Mouse (Mus musculus) forebrain, embryonic 15.5 days (tissue): ENCODE measurements at regions not wholly inside any gene's neighbourhood (a gene's known extent, or its start where the extent isn't known, plus 50 kb on each side); places are given as distances from the start of the nearest gene placed in this dataset.
"Not testable (repeated sequence)": the region's sequence is repeated elsewhere in the genome, so short reads cannot be mapped to it uniquely, and the experiment has no call there.

Experiments
- ATAC-seq: fragments of 200-750 bp; cut with Nextera tagmentation; replicated peaks from 2 replicates; pipeline ENCODE4 v1.8.0; 2017; ENCODE audit warnings: mild to moderate bottlenecking, moderate TSS enrichment, moderate library complexity
- H3K27ac ChIP-seq: fragments of 300-500 bp; sonication (generic); replicated peaks from 2 replicates; pipeline ENCODE4 v1.5.1; 2015; ENCODE audit warnings: mild to moderate bottlenecking, inconsistent platforms
- H3K27me3 ChIP-seq: fragments of 300-500 bp; sonication (generic); 2 replicates; pipeline ENCODE4 v1.6.1; 2015; ENCODE audit warnings: inconsistent platforms
- H3K36me3 ChIP-seq: fragments of 300-500 bp; sonication (generic); 2 replicates; pipeline ENCODE4 v1.6.1; 2015; ENCODE audit warnings: mild to moderate bottlenecking, inconsistent platforms
- H3K4me1 ChIP-seq: fragments of 300-500 bp; sonication (generic); 2 replicates; pipeline ENCODE4 v1.6.1; 2015; ENCODE audit warnings: inconsistent platforms
- H3K4me2 ChIP-seq: fragments of 300-500 bp; sonication (generic); replicated peaks from 2 replicates; pipeline ENCODE4 v1.6.1; 2015; ENCODE audit warnings: mild to moderate bottlenecking, inconsistent platforms
- H3K4me3 ChIP-seq: fragments of 300-500 bp; sonication (generic); 2 replicates; pipeline ENCODE4 v1.5.1; 2015; ENCODE audit warnings: mild to moderate bottlenecking, inconsistent platforms
- H3K9ac ChIP-seq: fragments of 300-500 bp; sonication (generic); replicated peaks from 2 replicates; pipeline ENCODE4 v1.6.1; 2015; ENCODE audit warnings: mild to moderate bottlenecking, inconsistent platforms
- H3K9me3 ChIP-seq: fragments of 300-500 bp; sonication (generic); 2 replicates; pipeline ENCODE4 v1.6.1; 2016; ENCODE audit warnings: inconsistent platforms
- WGBS: fragments of 180-500 bp; shearing (Covaris S2); methylation state at CpG from one replicate; pipeline ENCODE4 v1.1.7; 2015; ENCODE audit warnings: mixed read lengths; 5-methylcytosine and 5-hydroxymethylcytosine counted together

- no peak for ATAC-seq
- no peaks in the 10 kb centered on the region for H3K9me3 ChIP-seq
- H3K4me2 ChIP-seq, result no peak overlapping the region
- H3K36me3 ChIP-seq, result no peaks in the 10 kb centered on the region
- no peak overlapping the region for H3K27ac ChIP-seq
- H3K4me3 ChIP-seq, result no peak overlapping the region
- 82% methylated on average over 1 of the region's 1 CpGs for WGBS
- H3K9ac ChIP-seq, result no peak overlapping the region
- no peaks in the 10 kb centered on the region for H3K27me3 ChIP-seq
- no peaks in the 10 kb centered on the region for H3K4me1 ChIP-seq
These were observed 1685.5 kb upstream of the Dsel start for GRCm38 (mm10) chr1:113550172-113550571.

- ATAC-seq, result no peak
- no peak overlapping the region for H3K27ac ChIP-seq
These were observed 1675.3 kb upstream of the Dsel start for GRCm38 (mm10) chr1:113539981-113540380.

GRCm38 (mm10) chr1:113530553-113530952, 1665.8 kb upstream of the Dsel start:
- Histone ChIP-seq H3K4me2 (no peak overlapping the region), H3K9ac (no peak overlapping the region), H3K27me3 (no peaks in the 10 kb centered on the region), H3K4me1 (no peaks in the 10 kb centered on the region), H3K36me3 (no peaks in the 10 kb centered on the region), H3K4me3 (no peak overlapping the region), H3K9me3 (no peaks in the 10 kb centered on the region), H3K27ac (no peak overlapping the region)
- WGBS, result 91% methylated on average over 3 of the region's 3 CpGs
- no peak for ATAC-seq

More at GRCm38 (mm10) chr1:113539981-113540380, 1675.3 kb upstream of the Dsel start:
- Histone ChIP-seq H3K4me2 (no peak overlapping the region), H3K27me3 (no peaks in the 10 kb centered on the region), H3K4me1 (no peaks in the 10 kb centered on the region), H3K4me3 (no peak overlapping the region), H3K9ac (no peak overlapping the region), H3K36me3 (no peaks in the 10 kb centered on the region), H3K9me3 (no peaks in the 10 kb centered on the region)

- no peaks in the 10 kb centered on the region for H3K36me3 ChIP-seq
- ATAC-seq, result no peak
- no peaks in the 10 kb centered on the region for H3K4me1 ChIP-seq
- no peaks in the 10 kb centered on the region; the same call in 1 of the 2 replicates for H3K9me3 ChIP-seq
- 51% methylated on average over 2 of the region's 2 CpGs for WGBS
- no peak overlapping the region for H3K27ac ChIP-seq
- no peak overlapping the region for H3K4me3 ChIP-seq
- H3K27me3 ChIP-seq, result no peaks in the 10 kb centered on the region
- no peak overlapping the region for H3K9ac ChIP-seq
- H3K4me2 ChIP-seq, result no peak overlapping the region
These were observed 1631.3 kb upstream of the Dsel start for GRCm38 (mm10) chr1:113495987-113496386.

- no peak for ATAC-seq
- H3K9me3 ChIP-seq, result no peaks in the 10 kb centered on the region
- H3K27me3 ChIP-seq, result no peaks in the 10 kb centered on the region
- WGBS, result 82% methylated on average over 5 of the region's 5 CpGs
- H3K36me3 ChIP-seq, result no peaks in the 10 kb centered on the region
- no peak overlapping the region for H3K4me2 ChIP-seq
- no peak overlapping the region for H3K27ac ChIP-seq
- H3K4me3 ChIP-seq, result no peak overlapping the region
- H3K9ac ChIP-seq, result no peak overlapping the region
- no peaks in the 10 kb centered on the region for H3K4me1 ChIP-seq
These were observed 1625.7 kb upstream of the Dsel start for GRCm38 (mm10) chr1:113490243-113491003.

- no peak overlapping the region for H3K27ac ChIP-seq
- H3K4me1 ChIP-seq, result no peaks in the 10 kb centered on the region
- H3K27me3 ChIP-seq, result no peaks in the 10 kb centered on the region
- H3K36me3 ChIP-seq, result no peaks in the 10 kb centered on the region
- 45% methylated on average over 7 of the region's 7 CpGs for WGBS
- no peaks in the 10 kb centered on the region for H3K9me3 ChIP-seq
- ATAC-seq, result peak; percentile 71
- H3K4me2 ChIP-seq, result no peak overlapping the region
- H3K4me3 ChIP-seq, result no peak overlapping the region
- no peak overlapping the region for H3K9ac ChIP-seq
These were observed 1592.0 kb upstream of the Dsel start for GRCm38 (mm10) chr1:113456538-113457273.

- WGBS, result 50% methylated on average over 1 of the region's 1 CpGs
- no peak for ATAC-seq
- no peaks in the 10 kb centered on the region for H3K9me3 ChIP-seq
These were observed 1569.0 kb upstream of the Dsel start for GRCm38 (mm10) chr1:113433701-113434100.

GRCm38 (mm10) chr1:113431266-113431665, 1566.5 kb upstream of the Dsel start:
- Histone ChIP-seq H3K27me3 (no peaks in the 10 kb centered on the region), H3K4me2 (no peak overlapping the region), H3K4me1 (no peaks in the 10 kb centered on the region), H3K9ac (no peak overlapping the region), H3K36me3 (no peaks in the 10 kb centered on the region), H3K27ac (no peak overlapping the region), H3K4me3 (no peak overlapping the region), H3K9me3 (no peaks in the 10 kb centered on the region)
- ATAC-seq, result no peak

More at GRCm38 (mm10) chr1:113433701-113434100, 1569.0 kb upstream of the Dsel start:
- no peak overlapping the region for H3K4me3 ChIP-seq
- no peak overlapping the region for H3K27ac ChIP-seq
- H3K9ac ChIP-seq, result no peak overlapping the region
- H3K4me1 ChIP-seq, result no peaks in the 10 kb centered on the region
- no peak overlapping the region for H3K4me2 ChIP-seq
- H3K27me3 ChIP-seq, result no peaks in the 10 kb centered on the region
- no peaks in the 10 kb centered on the region for H3K36me3 ChIP-seq

GRCm38 (mm10) chr1:113412858-113413257, 1548.1 kb upstream of the Dsel start:
- 0 out of 2 replicates have a peak, but pooled peaks cover 4% of the 10 kb centered on the region for H3K4me1 ChIP-seq
- no peak overlapping the region for H3K4me3 ChIP-seq
- no peaks in the 10 kb centered on the region for H3K27me3 ChIP-seq
- ATAC-seq, result peak; percentile 76
- no peaks in the 10 kb centered on the region for H3K36me3 ChIP-seq
- 64% methylated on average over 3 of the region's 3 CpGs for WGBS
- H3K9me3 ChIP-seq, result no peaks in the 10 kb centered on the region
- H3K9ac ChIP-seq, result no peak overlapping the region
- no peak overlapping the region for H3K27ac ChIP-seq
- no peak overlapping the region for H3K4me2 ChIP-seq

GRCm38 (mm10) chr1:113395267-113395824, 1530.6 kb upstream of the Dsel start:
- Histone ChIP-seq H3K27ac (no peak overlapping the region), H3K4me2 (no peak overlapping the region), H3K36me3 (no peaks in the 10 kb centered on the region), H3K9me3 (no peaks in the 10 kb centered on the region), H3K9ac (no peak overlapping the region), H3K4me1 (no peaks in the 10 kb centered on the region), H3K27me3 (no peaks in the 10 kb centered on the region), H3K4me3 (no peak overlapping the region)
- WGBS, result 61% methylated on average over 6 of the region's 6 CpGs
- ATAC-seq, result peak; percentile 55; the same call in 1 of the 2 replicates

GRCm38 (mm10) chr1:113394326-113394725, 1529.6 kb upstream of the Dsel start:
- not testable (repeated sequence) for ATAC-seq, H3K4me3 ChIP-seq, H3K36me3 ChIP-seq, H3K27ac ChIP-seq, H3K4me2 ChIP-seq, H3K9me3 ChIP-seq, H3K9ac ChIP-seq, H3K4me1 ChIP-seq, H3K27me3 ChIP-seq
- WGBS, result 88% methylated on average over 3 of the region's 3 CpGs

GRCm38 (mm10) chr1:113392962-113393361, 1528.2 kb upstream of the Dsel start:
- H3K27ac ChIP-seq, result no peak overlapping the region
- no peaks in the 10 kb centered on the region for H3K36me3 ChIP-seq
- no peak overlapping the region for H3K9ac ChIP-seq
- no peaks in the 10 kb centered on the region for H3K27me3 ChIP-seq
- no peaks in the 10 kb centered on the region for H3K9me3 ChIP-seq
- no peaks in the 10 kb centered on the region for H3K4me1 ChIP-seq
- H3K4me3 ChIP-seq, result no peak overlapping the region
- peak; percentile 38; the same call in 1 of the 2 replicates for ATAC-seq
- no peak overlapping the region for H3K4me2 ChIP-seq
